Mouse (Mus musculus) heart, embryonic 16.5 days (tissue): ENCODE data around the gene Ccdc47. TPM values are rescaled to one million over a fixed set of nuclear protein-coding genes. Genes with fewer than 3 reads are reported as not detected.

Experiments used
- ATAC-seq: fragments of 200-750 bp; cut with Nextera tagmentation; replicated peaks from 2 replicates; pipeline ENCODE4 v1.8.0; 2017; ENCODE audit warnings: moderate number of reproducible peaks; ENCODE audit not compliant: insufficient read depth, low FRiP score; ENCODE audit errors: extremely low read depth
- H3K27ac ChIP-seq: fragments of 300-500 bp; sonication (generic); 2 replicates; pipeline ENCODE4 v1.5.1; 2014; ENCODE audit warnings: mild to moderate bottlenecking, low read length, control low read depth, moderate library complexity
- H3K27me3 ChIP-seq: fragments of 300-500 bp; sonication (generic); 2 replicates; pipeline ENCODE4 v1.6.1; 2014; ENCODE audit warnings: low read length, mixed read lengths; ENCODE audit not compliant: control insufficient read depth, insufficient read depth
- H3K36me3 ChIP-seq: fragments of 300-500 bp; sonication (generic); 2 replicates; pipeline ENCODE4 v1.6.1; 2014; ENCODE audit not compliant: control insufficient read depth, insufficient read depth
- H3K4me1 ChIP-seq: fragments of 300-500 bp; sonication (generic); 2 replicates; pipeline ENCODE4 v1.6.1; 2014; ENCODE audit warnings: low read length, mixed read lengths; ENCODE audit not compliant: control insufficient read depth, insufficient read depth
- H3K4me2 ChIP-seq: fragments of 300-500 bp; sonication (generic); 2 replicates; pipeline ENCODE4 v1.6.1; 2014; ENCODE audit warnings: low read depth, mild to moderate bottlenecking, control low read depth, low read length
- H3K4me3 ChIP-seq: fragments of 300-500 bp; sonication (generic); 2 replicates; pipeline ENCODE4 v1.5.1; 2014; ENCODE audit warnings: mild to moderate bottlenecking, control low read depth, low read length
- H3K9ac ChIP-seq: fragments of 300-500 bp; sonication (generic); 2 replicates; pipeline ENCODE4 v1.6.1; 2014; ENCODE audit warnings: low read length, control low read depth
- H3K9me3 ChIP-seq: fragments of 300-500 bp; sonication (generic); replicated peaks from 2 replicates; pipeline ENCODE4 v1.6.1; 2016; ENCODE audit warnings: low read length; ENCODE audit not compliant: control insufficient read depth
- WGBS: fragments of 180-500 bp; shearing (Covaris S2); extraction: QIAGEN DNeasy Blood & Tissue Kit; methylation state at CpG from one replicate; pipeline ENCODE4 v1.1.7; 2014; 5-methylcytosine and 5-hydroxymethylcytosine counted together
- polyA plus RNA-seq: library from polyadenylated mRNA; unstranded; fragments of >200 nt; fragmentation: Nextera tagmentation; extraction: Ambion mirVana; gene quantifications from 2 replicates; pipeline ENCODE4 v1.2.1, GENCODE M21; 2015

Ccdc47 gene
- polyA plus RNA-seq = 101 and 110 TPM in 2 replicates

GRCm38 (mm10) chr11:106215927-106216729 is at the start of gene Ccdc47:
Gene Ccdc47, minus strand, starts transcription at chr11:106216344.
- peak; percentile 97 for ATAC-seq
- Histone ChIP-seq H3K4me2 (peak within 1 kb of the TSS; percentile 82), H3K36me3 (peaks cover 8% of the 10 kb centered on the region), H3K27ac (peak within 1 kb of the TSS; percentile 98), H3K4me1 (peaks cover 33% of the 10 kb centered on the region), H3K4me3 (peak within 1 kb of the TSS; percentile 99), H3K9me3 (no peaks in the 10 kb centered on the region), H3K9ac (peak within 1 kb of the TSS; percentile 99), H3K27me3 (no peaks in the 10 kb centered on the region)
- under 1% methylated on average over 46 of the region's 46 CpGs for WGBS

- ATAC-seq = no peak
These were observed 49.4 kb upstream of the Ccdc47 start for GRCm38 (mm10) chr11:106265570-106265969.

GRCm38 (mm10) chr11:106264988-106265387 is 48.8 kb upstream of the Ccdc47 start:
- no peak for ATAC-seq
- no peaks in the 10 kb centered on the region for H3K9me3 ChIP-seq
- WGBS = 84% methylated on average over 15 of the region's 15 CpGs

More at GRCm38 (mm10) chr11:106265570-106265969, 49.4 kb upstream of the Ccdc47 start:
- Histone ChIP-seq H3K36me3 (peaks cover 57% of the 10 kb centered on the region), H3K4me1 (peaks cover 14% of the 10 kb centered on the region), H3K4me2 (no peak overlapping the region), H3K9me3 (no peaks in the 10 kb centered on the region), H3K9ac (no peak overlapping the region), H3K27me3 (no peaks in the 10 kb centered on the region), H3K27ac (no peak overlapping the region), H3K4me3 (no peak overlapping the region)
- 85% methylated on average over 4 of the region's 4 CpGs for WGBS

GRCm38 (mm10) chr11:106263963-106264362 is 47.8 kb upstream of the Ccdc47 start:
- H3K9me3 ChIP-seq = no peaks in the 10 kb centered on the region

More at GRCm38 (mm10) chr11:106264988-106265387, 48.8 kb upstream of the Ccdc47 start:
- H3K4me3 ChIP-seq = no peak overlapping the region
- H3K4me1 ChIP-seq = peaks cover 12% of the 10 kb centered on the region
- no peak overlapping the region for H3K4me2 ChIP-seq
- no peak overlapping the region for H3K27ac ChIP-seq
- H3K27me3 ChIP-seq = no peaks in the 10 kb centered on the region
- H3K9ac ChIP-seq = no peak overlapping the region
- peaks cover 58% of the 10 kb centered on the region for H3K36me3 ChIP-seq

GRCm38 (mm10) chr11:106260826-106261450 is 44.8 kb upstream of the Ccdc47 start:
- no peak overlapping the region for H3K9ac ChIP-seq
- peaks cover 60% of the 10 kb centered on the region for H3K36me3 ChIP-seq
- WGBS = 73% methylated on average over 14 of the region's 14 CpGs
- no peak overlapping the region for H3K4me2 ChIP-seq
- H3K9me3 ChIP-seq = no peaks in the 10 kb centered on the region
- H3K27ac ChIP-seq = no peak overlapping the region
- H3K4me1 ChIP-seq = peaks cover 5% of the 10 kb centered on the region; the same call in 1 of the 2 replicates
- no peak overlapping the region for H3K4me3 ChIP-seq
- ATAC-seq = no peak
- no peaks in the 10 kb centered on the region for H3K27me3 ChIP-seq

More at GRCm38 (mm10) chr11:106263963-106264362, 47.8 kb upstream of the Ccdc47 start:
- Histone ChIP-seq H3K9ac (no peak overlapping the region), H3K4me2 (no peak overlapping the region), H3K27me3 (no peaks in the 10 kb centered on the region), H3K36me3 (peaks cover 62% of the 10 kb centered on the region), H3K4me1 (peaks cover 8% of the 10 kb centered on the region), H3K27ac (no peak overlapping the region), H3K4me3 (no peak overlapping the region)
- 86% methylated on average over 9 of the region's 9 CpGs for WGBS
- ATAC-seq = no peak

GRCm38 (mm10) chr11:106256775-106257174 is 40.6 kb upstream of the Ccdc47 start:
- Histone ChIP-seq H3K9ac (peak overlapping the region; percentile 94), H3K27me3 (no peaks in the 10 kb centered on the region), H3K36me3 (peaks cover 34% of the 10 kb centered on the region), H3K4me1 (peaks cover 13% of the 10 kb centered on the region), H3K4me3 (peak overlapping the region; percentile 94), H3K27ac (peak overlapping the region; percentile 85), H3K4me2 (peak overlapping the region; percentile 100), H3K9me3 (no peaks in the 10 kb centered on the region)
- 53% methylated on average over 5 of the region's 5 CpGs for WGBS
- no peak for ATAC-seq

GRCm38 (mm10) chr11:106255685-106256451 is 39.7 kb upstream of the Ccdc47 start, which contains the start of the genes Ftsj3 and Psmc5:
Gene Ftsj3, minus strand, starts transcription at chr11:106256079.
Gene Psmc5, plus strand, starts transcription at chr11:106256154.
- under 1% methylated on average over 42 of the region's 42 CpGs for WGBS

GRCm38 (mm10) chr11:106255174-106255573 is 39.0 kb upstream of the Ccdc47 start:
- 2% methylated on average over 22 of the region's 22 CpGs for WGBS
- no peak for ATAC-seq
- H3K36me3 ChIP-seq = peaks cover 37% of the 10 kb centered on the region

More at GRCm38 (mm10) chr11:106255685-106256451, 39.7 kb upstream of the Ccdc47 start, which contains the start of the genes Ftsj3 and Psmc5:
- peaks cover 13% of the 10 kb centered on the region for H3K4me1 ChIP-seq
- peak; percentile 96 for ATAC-seq
- no peaks in the 10 kb centered on the region for H3K27me3 ChIP-seq
- peak within 1 kb of the TSS; percentile 100 for H3K4me2 ChIP-seq
- no peaks in the 10 kb centered on the region for H3K9me3 ChIP-seq
- peak within 1 kb of the TSS; percentile 94 for H3K4me3 ChIP-seq
- peak within 1 kb of the TSS; percentile 94 for H3K9ac ChIP-seq
- peak within 1 kb of the TSS; percentile 85 for H3K27ac ChIP-seq
- peaks cover 35% of the 10 kb centered on the region for H3K36me3 ChIP-seq

More at GRCm38 (mm10) chr11:106255174-106255573, 39.0 kb upstream of the Ccdc47 start:
- Histone ChIP-seq H3K27me3 (no peaks in the 10 kb centered on the region), H3K9ac (peak overlapping the region; percentile 94), H3K4me2 (peak overlapping the region; percentile 100), H3K4me1 (peaks cover 13% of the 10 kb centered on the region), H3K4me3 (peak overlapping the region; percentile 94), H3K9me3 (no peaks in the 10 kb centered on the region), H3K27ac (peak overlapping the region; percentile 85)
